Mouse (Mus musculus) spleen, adult 2 months (tissue): ENCODE data around the gene Ccdc152. TPM values are rescaled to one million over a fixed set of nuclear protein-coding genes. Genes with fewer than 3 reads are reported as not detected.

Source experiments
- DNase-seq, 2 experiments: peaks; one replicate each; pipeline versions ENCODE4 v3.0.0 to v3.0.0-alpha.2; 2012 to 2021; ENCODE audit warnings: low spot score in 2 of 2, low read depth in 1 of 2
- H3K27ac ChIP-seq: fragments of 200-500 bp; 2 replicates; pipeline ENCODE4 v1.5.1; 2012; ENCODE audit warnings: low read length, inconsistent platforms; ENCODE audit not compliant: insufficient read depth
- H3K27me3 ChIP-seq: fragments of 200-500 bp; 2 replicates; pipeline ENCODE4 v1.6.1; 2012; ENCODE audit warnings: mild to moderate bottlenecking, moderate library complexity, low read length, inconsistent platforms; ENCODE audit not compliant: control insufficient read depth, insufficient read depth
- H3K36me3 ChIP-seq: fragments of 200-500 bp; 2 replicates; pipeline ENCODE4 v1.6.1; 2012; ENCODE audit warnings: mild to moderate bottlenecking, low read length, inconsistent platforms; ENCODE audit not compliant: control insufficient read depth, insufficient read depth
- H3K4me1 ChIP-seq: fragments of 200-500 bp; 2 replicates; pipeline ENCODE4 v1.6.1; 2011; ENCODE audit warnings: inconsistent platforms; ENCODE audit not compliant: control insufficient read depth, insufficient read depth, insufficient read length
- H3K4me3 ChIP-seq: fragments of 200-500 bp; 2 replicates; pipeline ENCODE4 v1.5.1; 2011; ENCODE audit warnings: mild to moderate bottlenecking, inconsistent platforms; ENCODE audit not compliant: insufficient read depth, insufficient read length; ENCODE audit errors: extremely low read depth
- CTCF ChIP-seq: fragments of 200-500 bp; IDR thresholded peaks from 2 replicates; pipeline ENCODE4 v1.5.1; 2011; ENCODE audit warnings: mild to moderate bottlenecking, inconsistent platforms; ENCODE audit not compliant: insufficient read depth, insufficient read length, insufficient replicate concordance; ENCODE audit errors: extremely low read depth
- POLR2A ChIP-seq: fragments of 200-500 bp; IDR thresholded peaks from 2 replicates; pipeline ENCODE4 v1.6.1; 2011; ENCODE audit warnings: low read depth, low read length, inconsistent platforms
- WGBS: fragments of 180-500 bp; shearing (Covaris S2); methylation state at CpG from one replicate; pipeline ENCODE4 v1.1.7; 2018; 5-methylcytosine and 5-hydroxymethylcytosine counted together
- polyA plus RNA-seq: library from polyadenylated mRNA; depleted of rRNA; stranded (reverse); fragments of >200 nt; gene quantifications from 2 replicates; pipeline ENCODE4 v1.2.3, GENCODE M21; 2012; rRNA removed

The Ccdc152 gene
- polyA plus RNA-seq, 1 experiment: 0.30 TPM

- H3K27ac ChIP-seq: no peak overlapping the region
- 77% methylated on average over 9 of the region's 9 CpGs for WGBS
- no peaks in the 10 kb centered on the region for H3K27me3 ChIP-seq
- no peaks in the 10 kb centered on the region for H3K36me3 ChIP-seq
- no peak for DNase-seq
- TF ChIP-seq CTCF (no peak), POLR2A (no peak)
- H3K4me3 ChIP-seq: no peak overlapping the region
- H3K4me1 ChIP-seq: peaks cover 13% of the 10 kb centered on the region; the same call in 1 of the 2 replicates
These were observed 71.0 kb downstream of the Ccdc152 start for GRCm38 (mm10) chr15:3232168-3232835.

- WGBS: 87% methylated on average over 4 of the region's 4 CpGs
- no peaks in the 10 kb centered on the region for H3K27me3 ChIP-seq
- H3K4me1 ChIP-seq: peaks cover 13% of the 10 kb centered on the region; the same call in 1 of the 2 replicates
- no peak overlapping the region for H3K4me3 ChIP-seq
- no peaks in the 10 kb centered on the region for H3K36me3 ChIP-seq
- no peak for DNase-seq
- no peak overlapping the region for H3K27ac ChIP-seq
- TF ChIP-seq CTCF (no peak), POLR2A (no peak)
These were observed 72.3 kb downstream of the Ccdc152 start for GRCm38 (mm10) chr15:3231004-3231403.

Other genes starting within 250 kb of the Ccdc152 start
- 78.9 and 112 TPM in 2 replicates for gene Selenop, start 35.0 kb downstream of the Ccdc152 start, polyA plus RNA-seq